ENCODE assay signal across 14 mouse cellular contexts in the genomic region with DNA sequence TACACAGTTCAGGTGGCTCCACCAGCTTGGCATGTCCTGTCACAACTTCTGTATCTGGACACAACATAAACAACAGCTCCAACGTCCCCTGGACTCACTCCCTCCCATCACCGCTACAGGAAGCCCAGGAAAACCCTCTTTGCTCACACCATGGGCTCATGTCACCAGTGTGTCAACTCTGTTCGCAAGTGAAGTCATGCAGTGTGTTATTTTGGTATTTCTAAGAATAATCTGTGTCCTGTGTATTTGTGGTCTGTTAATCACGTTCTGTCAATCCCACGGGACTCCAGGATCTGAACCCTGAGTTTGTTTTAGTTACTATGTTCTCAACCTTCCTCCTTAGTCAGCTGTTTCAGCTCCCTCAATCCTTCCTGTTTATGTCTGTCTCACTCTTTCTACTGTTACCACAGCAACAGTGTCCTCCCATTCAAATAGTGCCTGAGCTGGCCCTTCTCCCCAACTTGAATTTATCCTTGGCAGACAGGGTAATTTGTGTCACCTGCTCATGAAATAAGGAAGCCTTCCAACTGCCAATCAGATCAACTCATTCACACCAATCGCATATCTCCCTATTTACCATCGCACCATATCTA.
A peak's percentile ranks its signal among the peaks of the same experiment; 100 is the strongest.
DNase-seq lines count a peak whose midpoint lies in the region; ATAC-seq lines count a peak whose summit lies in the region.
"Had no signal": no experiment of that assay in that cellular context is flagged by ENCODE, and none has a peak within 500 bp of the region (broad histone marks: within the 10 kb centered on the region; RNA-seq: fewer than 3 reads in every experiment).

No protein-coding gene starts in this region.

- WGBS in kidney, embryonic 15.5 days: 67% methylated on average over 7 of the region's 7 CpGs

- no peak overlapping the region for H3K4me2 ChIP-seq in kidney, embryonic 15.5 days
- H3K4me2 ChIP-seq: forebrain, embryonic 15.5 days; hindbrain, embryonic 12.5 days; liver, embryonic 13.5 days had no signal

- no peak overlapping the region for H3K27ac ChIP-seq in kidney, embryonic 15.5 days
- H3K27ac ChIP-seq: forebrain, embryonic 15.5 days; hindbrain, embryonic 12.5 days; limb, embryonic 10.5 days; liver, embryonic 13.5 days had no signal

- H3K4me3 ChIP-seq in kidney, embryonic 15.5 days (replicated peaks): no peak overlapping the region
- H3K4me3 ChIP-seq: forebrain, embryonic 15.5 days; hindbrain, embryonic 12.5 days; limb, embryonic 10.5 days; liver, embryonic 13.5 days had no signal

- peak; percentile 55; the same call in 1 of the 2 replicates for ATAC-seq in frontal cortex, adult (ENCODE audit: low TSS enrichment)
- ATAC-seq in kidney, embryonic 15.5 days (replicated peaks; ENCODE audit: low FRiP score): no peak
- ATAC-seq: forebrain, embryonic 15.5 days; Patski had no signal

- H3K9me3 ChIP-seq in kidney, embryonic 15.5 days (replicated peaks): no peaks in the 10 kb centered on the region
- H3K9me3 ChIP-seq: forebrain, embryonic 15.5 days; hindbrain, embryonic 12.5 days; limb, embryonic 10.5 days; liver, embryonic 13.5 days had no signal

- no peak overlapping the region for H3K9ac ChIP-seq in kidney, embryonic 15.5 days
- H3K9ac ChIP-seq: forebrain, embryonic 15.5 days; hindbrain, embryonic 12.5 days; liver, embryonic 13.5 days had no signal

- no peaks in the 10 kb centered on the region for H3K4me1 ChIP-seq in kidney, embryonic 15.5 days
- H3K4me1 ChIP-seq: forebrain, embryonic 15.5 days; hindbrain, embryonic 12.5 days; limb, embryonic 10.5 days; liver, embryonic 13.5 days had no signal

- no peaks in the 10 kb centered on the region for H3K27me3 ChIP-seq in kidney, embryonic 15.5 days
- H3K27me3 ChIP-seq: forebrain, embryonic 15.5 days; hindbrain, embryonic 12.5 days; liver, embryonic 13.5 days had no signal

- no peaks in the 10 kb centered on the region for H3K36me3 ChIP-seq in kidney, embryonic 15.5 days
- H3K36me3 ChIP-seq: forebrain, embryonic 15.5 days; hindbrain, embryonic 12.5 days; limb, embryonic 10.5 days; liver, embryonic 13.5 days had no signal

- DNase-seq in frontal cortex, postnatal 36 days (ENCODE audit: low spot score in 2 of 2): no peak
- peak; percentile 8 for DNase-seq in kidney, adult 11 months
- peak; percentile 19 for DNase-seq in brain, adult 2 months (ENCODE audit: low read depth, low spot score)
- peak; percentile 10 for DNase-seq in heart, postnatal 4 days
- no peak for DNase-seq in layer of hippocampus, postnatal 36 days
- no peak for DNase-seq in urinary bladder, adult 2 months (ENCODE audit: low spot score)
- DNase-seq: cerebellum, adult 18-20 months; liver, embryonic 13.5 days had no signal

Comparison
In these comparisons a context has a peak if more than half of its experiments do, and no peak if none do; other contexts are left out.
1. DNase-seq: peak in kidney, adult 11 months (single experiment), brain, adult 2 months (single experiment) and heart, postnatal 4 days (single experiment); none in frontal cortex, postnatal 36 days (0 of 2), layer of hippocampus, postnatal 36 days (0 of 2) and urinary bladder, adult 2 months (single experiment).